Mouse (Mus musculus): Measurements from ENCODE around the gene Arfgap1.

GRCm38 (mm10) chr2:180994360-180994759, 27.3 kb downstream of the Arfgap1 start:
- no peak for TF ChIP-seq USF1 (IDR thresholded peaks at IDR 0.05; ENCODE audit: low read depth, low read length)
- no peak for TF ChIP-seq POLR2A (IDR thresholded peaks at IDR 0.05; ENCODE audit: control insufficient read depth in 1 of 2, insufficient read depth in 1 of 2, low read depth in 1 of 2, low read length in 2 of 2, poor library complexity in 1 of 2)
- no peak for TF ChIP-seq NELFE (IDR thresholded peaks at IDR 0.05; ENCODE audit: low read depth, low read length)
- TF ChIP-seq GABPA (IDR thresholded peaks at IDR 0.05; ENCODE audit: low read depth, low read length): no peak
- no peak for TF ChIP-seq GATA1 (IDR thresholded peaks at IDR 0.05; ENCODE audit: low read depth, low read length)
- TF ChIP-seq CTCF (IDR thresholded peaks at IDR 0.05 in 2 of 3, conservative IDR thresholded peaks at IDR 0.05 in 1 of 3; ENCODE audit: control insufficient read depth in 1 of 3, insufficient read depth in 1 of 3, low read depth in 2 of 3, low read length in 3 of 3, poor library complexity in 1 of 3, severe bottlenecking in 1 of 3): no peak
- TF ChIP-seq ZC3H11A (IDR thresholded peaks at IDR 0.05; ENCODE audit: low read depth, low read length): no peak
- no peak for TF ChIP-seq SMC3 (IDR thresholded peaks at IDR 0.05; ENCODE audit: low read depth, low read length)
- no peak for TF ChIP-seq MEF2A (IDR thresholded peaks at IDR 0.05; ENCODE audit: extremely low read depth, insufficient replicate concordance, low read depth, low read length, poor library complexity, severe bottlenecking)
